Mouse (Mus musculus): ENCODE measurements at regions not wholly inside any gene's neighbourhood (a gene's known extent, or its start where the extent isn't known, plus 50 kb on each side); places are given as distances from the start of the nearest gene placed in this dataset.

DNA sequence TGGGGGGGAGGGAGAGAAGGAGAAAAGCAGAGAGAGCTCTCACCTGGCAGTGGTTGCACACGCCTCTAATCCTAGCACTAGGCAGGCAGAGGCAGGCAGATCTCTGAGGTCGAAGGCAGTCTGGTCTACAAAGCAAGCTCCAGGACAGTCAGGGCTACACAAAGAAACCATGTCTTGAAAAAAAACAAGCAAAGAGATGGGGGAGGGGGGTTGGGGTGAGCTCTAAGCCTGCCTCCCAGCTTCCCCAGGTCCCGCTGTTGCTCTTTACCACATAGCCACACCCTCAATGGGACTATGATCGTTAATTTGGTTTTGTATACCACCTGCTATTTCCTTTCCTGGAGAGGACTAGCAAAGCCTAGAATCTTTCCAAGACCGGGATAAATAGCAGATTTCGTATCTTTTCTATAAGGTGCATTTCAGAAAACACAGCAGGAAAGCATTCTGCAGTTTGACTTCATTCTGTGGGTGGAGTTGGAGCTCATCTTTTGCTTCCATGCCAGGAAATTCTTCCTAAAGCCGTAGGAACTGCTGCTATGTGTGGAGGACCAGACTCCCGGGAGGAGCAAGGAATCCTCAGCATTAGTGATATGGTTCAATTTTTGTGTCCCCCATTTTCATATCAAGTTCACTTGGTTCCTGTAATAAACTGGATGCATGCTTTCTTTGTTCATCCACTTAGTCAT lies 52.7 kb upstream of the Rgma start:
- DNase-seq (ENCODE audit: low spot score), result no peak

DNA sequence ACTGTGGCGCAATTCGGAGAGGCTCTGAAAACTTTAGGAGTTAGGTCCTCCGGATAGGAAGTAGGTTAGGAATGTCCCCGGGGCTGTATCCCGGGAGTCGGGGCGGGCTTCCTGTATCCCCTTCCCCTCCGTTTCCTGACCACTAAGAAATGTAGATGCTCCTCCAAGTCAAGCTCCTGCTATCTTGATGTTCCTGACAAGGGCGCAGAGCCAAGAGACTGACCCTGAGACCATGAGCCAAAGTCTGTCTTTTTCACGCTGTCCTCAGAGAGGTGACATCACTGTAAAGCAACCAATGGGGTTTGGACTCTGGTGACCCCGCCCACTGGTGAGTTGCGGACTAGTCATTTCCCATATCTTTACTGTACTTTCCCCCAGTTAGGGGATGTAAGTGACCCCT lies 51.8 kb upstream of the Rgma start:
- DNase-seq (ENCODE audit: low spot score), result no peak

DNA sequence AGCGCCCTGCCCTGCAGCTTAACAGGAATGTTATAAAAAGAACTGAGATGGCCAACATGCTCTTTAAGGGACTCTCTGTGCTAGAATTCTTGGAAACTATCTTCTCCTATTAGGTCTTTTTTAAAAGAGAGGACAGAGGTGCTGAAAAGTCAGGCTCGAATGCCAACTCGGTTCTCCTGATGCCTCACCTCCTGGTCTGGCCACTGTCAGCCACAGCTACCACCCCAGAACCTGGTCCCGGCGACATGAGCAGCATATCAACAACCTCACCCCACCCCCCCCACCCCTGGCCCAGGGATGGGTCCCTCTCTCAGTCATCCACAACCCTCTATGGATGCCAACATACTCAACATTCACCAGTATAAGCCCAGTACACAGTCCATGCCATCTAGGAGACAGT lies 49.8 kb upstream of the Rgma start:
- no peak for DNase-seq (ENCODE audit: low spot score)
